Mouse (Mus musculus) embryonic facial prominence, embryonic 13.5 days (tissue): ENCODE results near the gene Odr4. TPM values are rescaled to one million over a fixed set of nuclear protein-coding genes. Genes with fewer than 3 reads are reported as not detected.

ENCODE experiments used
- polyA plus RNA-seq: library from polyadenylated mRNA; unstranded; fragments of >200 nt; fragmentation: Nextera tagmentation; extraction: Ambion mirVana; gene quantifications from 2 replicates; pipeline ENCODE4 v1.2.1, GENCODE M21; 2015

The Odr4 gene
- polyA plus RNA-seq, 1 experiment from 2014 or later, result 45.5 TPM

Other genes with a start within 250 kb of the Odr4 start
- gene Pdc, start 73.7 kb downstream of the Odr4 start, polyA plus RNA-seq, result not detected in 2 replicates
- gene Tpr, start 242 bp downstream of the Odr4 start, polyA plus RNA-seq, result 202 and 207 TPM in 2 replicates
- 1.1 and 1.2 TPM in 2 replicates for gene Prg4, start 73.1 kb upstream of the Odr4 start, polyA plus RNA-seq